Mouse (Mus musculus): ENCODE results near the gene Trappc3. TPM values are rescaled to one million over a fixed set of nuclear protein-coding genes. Genes with fewer than 3 reads are reported as not detected.

Trappc3 gene
- polyA plus RNA-seq, 1 experiment = 25.7 TPM

GRCm38 (mm10) chr4:126255113-126256001 lies 6.8 kb upstream of the Trappc3 start:
- Histone ChIP-seq H3K27me3 (ENCODE audit: control insufficient read depth, insufficient read depth, low read length) (no peaks in the 10 kb centered on the region), H3K4me1 (ENCODE audit: control insufficient read depth, insufficient read depth, insufficient read length) (peaks cover 42% of the 10 kb centered on the region), H3K4me3 (ENCODE audit: extremely low read depth, insufficient read depth, insufficient read length) (peak overlapping the region; percentile 83), H3K36me3 (ENCODE audit: control insufficient read depth, insufficient read depth, low read length) (no peaks in the 10 kb centered on the region), H3K27ac (ENCODE audit: insufficient read depth, low read length) (peak overlapping the region; percentile 96)
- under 1% methylated on average over 50 of the region's 50 CpGs for WGBS
- TF ChIP-seq CTCF (IDR thresholded peaks at IDR 0.05; ENCODE audit: extremely low read depth, insufficient read depth, insufficient read length, insufficient replicate concordance) (no peak), POLR2A (IDR thresholded peaks at IDR 0.05; ENCODE audit: low read depth, low read length) (no peak)
- peak in 1 of 2 experiments; percentile 27 for DNase-seq (ENCODE audit: low read depth in 1 of 2, low spot score in 2 of 2)

GRCm38 (mm10) chr4:126256131-126256791 lies 5.9 kb upstream of the Trappc3 start, which contains the start of gene Map7d1:
Gene Map7d1, minus strand, starts transcription at chr4:126256343.
- no peaks in the 10 kb centered on the region for H3K27me3 ChIP-seq (ENCODE audit: control insufficient read depth, insufficient read depth, low read length)
- peak within 1 kb of the TSS; percentile 83 for H3K4me3 ChIP-seq (ENCODE audit: extremely low read depth, insufficient read depth, insufficient read length)
- peak; percentile 71 to 78 for DNase-seq (ENCODE audit: low read depth in 1 of 2, low spot score in 2 of 2)
- 1% methylated on average over 59 of the region's 59 CpGs for WGBS
- H3K27ac ChIP-seq (ENCODE audit: insufficient read depth, low read length) = peak within 1 kb of the TSS; percentile 96
- no peaks in the 10 kb centered on the region for H3K36me3 ChIP-seq (ENCODE audit: control insufficient read depth, insufficient read depth, low read length)
- TF ChIP-seq CTCF (IDR thresholded peaks at IDR 0.05; ENCODE audit: extremely low read depth, insufficient read depth, insufficient read length, insufficient replicate concordance) (no peak), POLR2A (IDR thresholded peaks at IDR 0.05; ENCODE audit: low read depth, low read length) (peak; percentile 93)
- H3K4me1 ChIP-seq (ENCODE audit: control insufficient read depth, insufficient read depth, insufficient read length) = peaks cover 51% of the 10 kb centered on the region

- Histone ChIP-seq H3K4me3 (ENCODE audit: extremely low read depth, insufficient read depth, insufficient read length) (peak overlapping the region; percentile 83), H3K36me3 (ENCODE audit: control insufficient read depth, insufficient read depth, low read length) (no peaks in the 10 kb centered on the region), H3K27ac (ENCODE audit: insufficient read depth, low read length) (peak overlapping the region; percentile 50; the same call in 1 of the 2 replicates), H3K27me3 (ENCODE audit: control insufficient read depth, insufficient read depth, low read length) (no peaks in the 10 kb centered on the region), H3K4me1 (ENCODE audit: control insufficient read depth, insufficient read depth, insufficient read length) (peaks cover 49% of the 10 kb centered on the region)
- no peak for DNase-seq (ENCODE audit: low read depth in 1 of 2, low spot score in 2 of 2)
- WGBS = 23% methylated on average over 26 of the region's 26 CpGs
- no peak for TF ChIP-seq CTCF (IDR thresholded peaks at IDR 0.05; ENCODE audit: extremely low read depth, insufficient read depth, insufficient read length, insufficient replicate concordance)
- no peak for TF ChIP-seq POLR2A (IDR thresholded peaks at IDR 0.05; ENCODE audit: low read depth, low read length)
These were observed 4.9 kb upstream of the Trappc3 start for GRCm38 (mm10) chr4:126256967-126257881.

- no peak for TF ChIP-seq POLR2A (IDR thresholded peaks at IDR 0.05; ENCODE audit: low read depth, low read length)
- no peak for TF ChIP-seq CTCF (IDR thresholded peaks at IDR 0.05; ENCODE audit: extremely low read depth, insufficient read depth, insufficient read length, insufficient replicate concordance)
- H3K27ac ChIP-seq (ENCODE audit: insufficient read depth, low read length) = peak overlapping the region; percentile 86
- H3K4me3 ChIP-seq (ENCODE audit: extremely low read depth, insufficient read depth, insufficient read length) = no peak overlapping the region
- no peaks in the 10 kb centered on the region for H3K36me3 ChIP-seq (ENCODE audit: control insufficient read depth, insufficient read depth, low read length)
- H3K4me1 ChIP-seq (ENCODE audit: control insufficient read depth, insufficient read depth, insufficient read length) = peaks cover 40% of the 10 kb centered on the region
- no peak for DNase-seq (ENCODE audit: low read depth in 1 of 2, low spot score in 2 of 2)
- 24% methylated on average over 3 of the region's 3 CpGs for WGBS
- no peaks in the 10 kb centered on the region for H3K27me3 ChIP-seq (ENCODE audit: control insufficient read depth, insufficient read depth, low read length)
These were observed 3.1 kb upstream of the Trappc3 start for GRCm38 (mm10) chr4:126259063-126259462.

DNA sequence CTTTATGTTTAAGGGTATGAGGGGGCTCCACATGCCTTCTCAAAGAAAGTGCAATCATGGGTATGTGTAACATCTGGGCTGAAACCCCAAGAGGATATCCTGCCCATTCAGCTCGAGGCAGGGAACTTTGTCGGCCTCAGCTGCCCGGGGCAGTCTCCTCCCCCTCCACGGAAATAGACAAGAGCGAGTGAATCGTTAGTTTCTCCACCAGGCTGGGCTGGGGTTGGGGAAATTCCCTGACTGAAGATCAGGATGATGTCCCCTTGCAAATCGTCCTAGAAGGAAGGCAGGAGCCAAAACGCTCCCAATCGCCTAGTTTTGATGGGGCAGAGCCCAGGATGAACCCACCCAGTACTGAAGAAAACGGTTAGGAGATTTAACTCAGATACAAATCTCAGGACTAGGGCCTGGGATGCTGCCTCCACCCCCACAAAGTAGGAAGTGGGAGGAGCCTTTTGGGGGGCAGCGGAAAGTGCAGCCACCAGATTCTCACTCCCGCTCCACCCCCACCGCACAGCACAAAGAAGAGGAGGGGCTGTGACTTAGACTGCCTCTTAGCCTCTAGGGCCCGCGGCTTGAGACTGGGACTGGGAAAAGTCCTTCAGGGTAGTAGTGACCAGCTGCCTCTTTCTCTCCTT lies 2.5 kb upstream of the Trappc3 start:
- WGBS = under 1% methylated on average over 15 of the region's 15 CpGs
- peak; percentile 5; the same call in 1 of the 2 replicates for TF ChIP-seq POLR2A (IDR thresholded peaks at IDR 0.05; ENCODE audit: low read depth, low read length)
- no peak for TF ChIP-seq CTCF (IDR thresholded peaks at IDR 0.05; ENCODE audit: extremely low read depth, insufficient read depth, insufficient read length, insufficient replicate concordance)
- peak overlapping the region; percentile 86 for H3K27ac ChIP-seq (ENCODE audit: insufficient read depth, low read length)
- H3K27me3 ChIP-seq (ENCODE audit: control insufficient read depth, insufficient read depth, low read length) = no peaks in the 10 kb centered on the region
- H3K4me3 ChIP-seq (ENCODE audit: extremely low read depth, insufficient read depth, insufficient read length) = peak overlapping the region; percentile 21
- DNase-seq (ENCODE audit: low read depth in 1 of 2, low spot score in 2 of 2) = peak; percentile 56 to 85
- no peaks in the 10 kb centered on the region for H3K36me3 ChIP-seq (ENCODE audit: control insufficient read depth, insufficient read depth, low read length)
- peaks cover 37% of the 10 kb centered on the region for H3K4me1 ChIP-seq (ENCODE audit: control insufficient read depth, insufficient read depth, insufficient read length)
